Mouse (Mus musculus) urinary bladder, postnatal 14 days (tissue): ENCODE results near the gene Dstn.

Experiments
- DNase-seq: peaks from one replicate; pipeline ENCODE4 v3.0.0; 2021; ENCODE audit warnings: low spot score

Gene Dstn

DNA sequence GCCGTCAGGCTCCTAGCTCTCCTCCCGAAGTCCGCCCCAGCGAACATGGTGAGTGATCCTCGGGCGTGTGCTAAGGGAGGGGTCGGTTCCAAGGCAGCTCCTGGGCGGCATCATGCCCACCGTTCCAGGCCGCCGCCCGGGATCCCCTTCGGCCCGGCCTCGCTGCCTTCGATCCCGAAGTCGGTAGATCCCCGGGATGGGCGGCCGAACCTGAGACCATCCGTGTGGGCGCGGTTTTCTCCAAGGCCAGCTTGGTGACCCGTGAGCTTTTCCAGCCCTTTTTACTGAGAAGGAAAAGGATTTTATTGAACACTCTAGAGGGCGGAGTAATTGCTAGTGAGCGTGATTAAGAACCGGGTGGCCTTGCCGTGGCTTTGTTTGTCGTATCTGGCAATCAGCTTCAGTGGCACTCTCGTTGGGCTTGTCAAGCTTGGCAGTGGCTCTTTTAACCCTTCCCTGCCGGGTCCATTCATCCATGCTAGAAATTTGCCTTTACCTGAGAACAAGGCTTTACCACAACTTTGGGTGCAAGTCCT, 548 bp downstream of the Dstn start:
- peak; percentile 66 for DNase-seq

DNA sequence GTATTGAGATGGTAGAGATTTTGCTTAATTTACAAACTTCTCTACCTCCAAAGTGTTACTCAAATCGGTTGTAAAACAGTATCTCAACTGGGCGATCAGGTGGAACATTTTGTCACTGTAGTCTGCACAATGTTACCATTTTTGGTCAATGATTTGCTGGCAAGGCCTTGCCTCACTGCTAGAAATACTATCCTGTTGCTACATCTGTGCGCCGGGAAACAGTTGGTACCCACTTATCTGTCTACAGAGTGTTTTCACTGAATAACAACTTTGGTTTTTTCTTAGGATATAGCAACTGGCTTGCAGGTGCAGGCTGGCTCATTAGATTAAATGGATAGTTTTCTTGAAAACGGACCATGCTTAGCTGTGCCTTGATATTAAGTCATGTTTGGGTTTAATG, 1.1 kb downstream of the Dstn start:
- no peak for DNase-seq

DNA sequence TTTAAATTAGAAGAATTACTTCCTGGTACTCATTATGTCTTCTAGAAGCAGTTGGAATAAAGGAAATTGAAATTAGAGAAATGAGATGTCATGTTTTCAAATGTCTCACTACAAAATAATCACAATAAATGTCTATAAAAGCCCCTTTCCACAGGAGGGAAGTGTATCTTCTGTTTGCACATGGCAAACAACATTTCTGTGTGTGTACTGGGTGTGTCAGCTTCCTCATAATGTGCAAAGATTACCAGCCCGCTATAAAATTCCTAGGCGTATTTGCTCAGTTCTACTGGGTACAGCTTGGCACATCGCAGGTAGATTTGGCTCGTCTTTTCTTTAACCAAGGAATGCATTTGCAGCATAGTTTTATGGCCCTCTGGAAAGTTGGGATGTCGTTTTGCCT, 2.5 kb downstream of the Dstn start:
- DNase-seq: no peak

DNA sequence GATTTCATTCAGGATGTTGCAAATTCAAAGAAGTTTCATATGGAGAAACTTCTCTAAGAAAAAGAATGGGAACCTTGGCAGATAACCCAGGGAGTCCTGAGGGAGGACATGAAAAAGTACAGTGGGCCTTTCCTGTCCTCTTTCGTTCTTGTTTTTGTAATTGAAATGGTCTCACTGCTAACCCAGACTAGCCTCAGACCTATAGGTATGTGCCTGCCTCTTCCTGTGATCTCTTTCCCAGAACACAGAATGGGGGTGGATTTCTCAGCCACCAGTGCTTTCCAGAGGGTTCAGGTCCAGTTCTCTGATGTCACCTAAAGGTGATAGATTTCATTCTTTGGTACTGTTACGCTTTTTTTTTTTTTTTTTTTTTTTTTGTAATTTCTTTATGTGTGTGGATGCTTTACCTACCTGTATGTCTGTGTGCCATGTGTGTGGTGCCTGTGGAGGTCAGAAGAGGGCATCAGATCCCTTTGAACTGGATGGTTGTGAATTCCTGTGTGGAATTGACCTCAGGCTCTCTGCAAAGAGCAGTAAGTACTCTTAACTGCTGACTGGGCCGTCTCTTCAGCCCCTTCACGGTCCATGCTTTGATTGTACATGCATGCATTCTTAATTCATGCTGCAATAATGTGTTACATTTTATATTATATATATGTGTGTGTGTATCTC, 3.8 kb downstream of the Dstn start:
- DNase-seq: no peak

DNA sequence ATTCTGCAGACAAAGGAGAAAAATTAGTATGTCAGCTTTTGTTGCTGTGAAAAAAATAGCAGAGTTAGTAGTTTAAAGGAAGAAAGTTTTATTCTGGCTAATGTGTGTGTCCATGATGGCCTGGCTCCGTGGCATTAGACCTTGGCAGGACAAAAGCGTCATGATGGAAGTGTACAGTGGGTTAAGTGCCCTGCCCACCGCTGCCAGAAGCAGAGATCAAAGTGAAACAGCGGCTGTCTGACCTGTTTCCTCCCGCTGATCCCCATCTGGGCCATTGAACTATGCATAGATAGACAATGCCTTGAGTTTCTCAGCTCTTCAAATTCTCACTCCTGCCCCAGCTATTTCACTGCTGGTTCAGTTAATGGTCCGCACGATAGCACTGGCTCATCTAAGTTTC, 9.0 kb downstream of the Dstn start:
- DNase-seq: no peak

DNA sequence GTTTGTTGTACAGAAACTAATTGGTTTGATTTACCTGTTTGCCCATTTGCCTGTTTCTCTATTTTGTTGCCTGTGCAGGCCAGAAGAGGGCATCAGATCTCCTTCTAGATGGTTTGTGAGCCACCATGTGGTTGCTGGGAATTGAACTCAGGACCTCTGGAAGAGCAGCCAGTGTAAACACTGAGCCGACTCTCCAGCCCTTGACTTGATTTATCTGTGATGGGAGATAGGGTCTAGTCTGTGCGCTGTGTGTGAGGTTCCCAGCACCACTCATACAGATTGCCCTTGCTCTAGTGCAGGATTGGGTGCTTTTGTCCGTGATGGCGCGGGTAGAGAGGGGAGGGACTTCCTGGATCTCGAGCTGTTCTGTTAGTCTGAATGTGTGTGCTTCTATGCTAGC, 10.7 kb downstream of the Dstn start:
- DNase-seq: no peak

DNA sequence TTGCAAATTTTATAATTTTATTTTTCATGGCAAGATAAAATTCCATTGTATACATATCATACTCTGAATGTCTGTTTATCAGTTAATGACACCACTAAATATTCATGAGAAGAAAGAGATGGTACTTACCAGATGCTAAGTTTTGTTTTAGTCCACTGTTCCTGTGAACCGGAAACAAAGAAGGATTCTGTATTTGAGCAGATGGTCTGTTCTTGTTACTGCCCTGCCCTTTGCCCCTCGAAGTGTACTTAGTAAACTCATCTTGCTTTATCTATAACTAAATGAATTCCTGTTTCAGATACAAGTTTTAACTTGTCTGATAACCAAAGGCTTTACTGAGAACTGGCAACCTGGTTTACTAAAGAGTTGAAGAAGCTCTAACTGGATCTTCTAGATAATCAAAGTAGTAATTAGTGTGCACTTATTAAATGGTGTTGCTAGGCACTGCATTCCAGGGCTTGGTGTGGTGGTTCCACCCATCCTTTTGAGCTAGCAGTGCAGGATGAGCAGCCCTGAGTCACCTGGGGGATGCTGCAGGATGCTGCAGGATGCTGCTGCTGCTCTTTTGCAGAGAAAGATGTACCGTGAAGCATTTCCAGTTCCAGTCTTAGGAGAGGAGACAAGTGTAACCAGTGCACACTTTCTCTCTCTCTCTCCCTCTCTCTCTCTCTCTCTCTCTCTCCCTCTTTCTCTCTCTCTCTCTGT, 14.6 kb downstream of the Dstn start:
- DNase-seq: no peak

DNA sequence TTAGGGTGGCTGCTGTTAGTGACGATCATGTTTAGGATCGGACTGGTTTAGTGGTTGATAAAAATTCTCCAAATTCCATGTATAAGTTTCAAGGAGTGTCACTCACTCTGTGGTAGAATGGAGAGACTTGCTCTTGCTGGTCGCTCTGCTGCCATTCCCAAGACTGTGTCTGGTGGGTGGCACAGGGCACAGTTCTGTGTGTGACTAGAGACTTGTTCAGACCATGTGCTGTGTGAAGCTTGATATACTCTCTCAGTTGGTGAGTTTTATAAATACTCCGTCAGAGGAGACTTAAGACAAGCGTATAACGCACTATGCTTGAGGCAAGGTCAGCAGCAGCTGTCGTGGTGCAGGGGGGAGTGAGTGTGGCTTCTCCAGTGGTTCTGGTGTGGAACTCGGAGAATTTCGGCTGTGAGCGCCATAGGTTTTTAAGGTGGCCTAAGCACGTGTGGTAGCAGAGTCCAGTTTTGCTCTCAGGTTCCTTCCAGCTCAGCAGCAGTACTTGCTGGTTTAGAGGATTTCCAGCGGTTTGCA, 17.3 kb downstream of the Dstn start:
- no peak for DNase-seq

DNA sequence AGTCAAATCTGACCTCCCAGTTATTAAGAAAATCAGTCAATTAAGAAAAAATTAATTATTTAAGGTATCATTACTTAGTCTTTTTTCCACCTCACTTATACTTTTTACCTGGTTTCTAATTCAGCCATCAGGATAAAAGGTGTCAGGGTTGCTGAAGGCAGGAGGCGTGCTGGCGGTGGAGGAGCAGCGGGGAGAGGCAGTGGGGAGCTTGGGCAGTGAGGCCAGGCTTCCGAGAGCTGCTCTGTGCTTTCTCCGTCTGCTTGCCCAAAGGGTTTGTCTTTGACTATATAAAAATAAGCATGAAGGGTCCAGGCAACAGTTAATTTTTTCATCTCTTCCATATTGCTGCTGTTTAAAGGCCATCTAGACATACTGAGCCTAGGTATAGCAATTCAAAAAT, 18.4 kb downstream of the Dstn start:
- no peak for DNase-seq

DNA sequence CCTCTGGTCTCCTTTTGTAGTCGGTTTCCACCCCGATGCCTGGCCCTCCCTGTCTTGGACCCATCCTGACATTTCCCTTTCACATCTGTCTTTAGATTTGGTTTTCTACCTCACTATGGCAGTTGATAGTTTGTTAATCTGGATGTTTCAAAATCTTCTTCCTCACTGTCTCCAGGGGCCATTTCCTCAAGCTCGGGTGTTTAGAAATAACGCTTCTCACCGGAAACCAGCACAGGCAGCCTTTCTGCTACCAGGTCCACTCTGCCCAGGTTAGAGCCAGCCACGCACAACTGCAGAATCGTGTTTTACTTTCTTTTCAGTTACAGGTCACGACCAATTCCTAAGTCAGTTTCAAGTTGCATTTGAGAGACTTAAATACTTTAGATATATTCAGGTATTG, 19.3 kb downstream of the Dstn start:
- no peak for DNase-seq

DNA sequence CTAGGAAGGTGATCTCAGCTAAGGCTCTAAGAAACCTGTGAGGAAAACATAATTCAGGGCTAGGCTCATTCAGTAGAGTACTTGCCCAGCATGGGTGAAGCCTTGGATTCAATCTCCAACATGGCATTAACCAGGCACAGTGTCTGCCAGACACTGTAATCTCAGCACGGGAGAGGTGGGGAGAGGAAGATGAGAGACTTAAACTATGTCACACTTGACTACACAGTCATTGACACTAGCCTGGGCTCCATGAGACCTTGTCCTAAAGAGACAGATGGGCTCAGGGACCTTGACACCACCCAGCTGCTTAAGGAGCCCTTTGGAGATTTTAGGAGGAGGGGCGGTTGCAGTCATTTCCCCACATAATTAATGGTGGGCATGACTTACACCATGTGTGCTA, 22.7 kb downstream of the Dstn start:
- DNase-seq: no peak

DNA sequence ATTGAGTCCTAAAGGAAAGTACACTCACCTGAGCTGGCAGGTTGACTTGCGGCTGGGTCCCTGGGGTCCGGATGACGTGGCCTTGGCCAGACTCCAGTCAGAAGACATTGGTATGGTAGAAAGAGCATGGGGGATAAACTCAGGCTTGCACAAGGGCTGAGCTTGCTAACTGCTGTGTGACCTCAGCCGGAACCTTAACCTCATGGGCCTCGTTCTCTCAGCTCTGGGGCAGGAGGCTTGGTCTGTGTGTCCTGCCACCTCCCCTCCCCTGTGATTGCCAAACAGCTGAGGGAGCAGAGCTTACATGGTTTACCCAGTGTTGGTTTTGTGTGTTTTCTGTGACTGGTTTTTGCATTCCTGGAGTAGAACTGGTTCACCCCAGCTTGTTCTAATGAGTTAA, 25.3 kb downstream of the Dstn start:
- no peak for DNase-seq

DNA sequence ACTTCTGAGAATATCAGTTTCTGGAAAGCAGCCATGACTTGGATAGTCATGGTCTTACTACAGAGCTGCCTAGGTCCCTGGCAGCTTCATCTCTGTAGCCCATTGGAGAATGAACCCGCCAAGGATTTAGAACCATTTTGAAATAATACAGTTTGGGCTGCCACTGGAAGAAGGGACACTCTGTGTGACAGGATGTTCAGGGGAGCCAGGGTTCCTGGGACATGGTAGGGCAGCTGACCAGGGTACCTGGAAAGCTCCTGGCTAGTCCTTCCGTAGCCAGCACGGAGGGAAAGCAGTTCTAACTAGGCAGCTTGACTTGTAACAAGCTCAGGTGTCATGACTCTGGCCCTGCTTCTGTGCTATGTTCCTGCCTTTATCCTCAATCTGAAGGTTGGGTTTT, 29.7 kb downstream of the Dstn start:
- no peak for DNase-seq

DNA sequence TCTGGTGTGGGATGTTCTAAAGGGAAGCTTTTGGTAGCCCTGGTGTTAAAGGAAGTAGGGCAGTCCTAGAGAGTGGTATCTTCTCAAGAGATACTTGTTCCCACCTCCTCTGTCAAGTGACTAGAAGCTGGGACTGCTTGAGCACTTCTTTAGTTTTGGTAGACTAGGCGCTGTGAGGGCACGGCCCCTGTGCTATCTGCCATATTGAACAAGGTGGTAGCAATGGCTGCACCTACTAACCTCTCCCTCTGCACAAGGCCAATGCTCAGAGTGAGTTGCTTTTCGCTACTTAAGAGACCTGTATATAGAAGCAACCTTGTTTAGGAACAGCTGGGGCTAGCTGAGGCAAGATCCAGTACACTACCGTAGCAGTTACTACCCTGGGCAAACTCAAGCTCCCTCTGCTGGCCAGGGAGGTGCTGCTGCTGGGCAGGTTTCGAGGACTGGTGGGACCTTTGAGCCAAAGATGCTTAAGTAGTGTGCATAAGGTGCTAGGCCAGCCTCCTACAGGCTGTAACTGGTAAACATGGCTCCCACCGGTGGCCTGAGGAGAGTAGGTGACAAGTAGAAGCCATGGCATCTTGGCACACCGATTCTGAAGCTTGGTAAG, 30.5 kb downstream of the Dstn start:
- peak; percentile 53 for DNase-seq

DNA sequence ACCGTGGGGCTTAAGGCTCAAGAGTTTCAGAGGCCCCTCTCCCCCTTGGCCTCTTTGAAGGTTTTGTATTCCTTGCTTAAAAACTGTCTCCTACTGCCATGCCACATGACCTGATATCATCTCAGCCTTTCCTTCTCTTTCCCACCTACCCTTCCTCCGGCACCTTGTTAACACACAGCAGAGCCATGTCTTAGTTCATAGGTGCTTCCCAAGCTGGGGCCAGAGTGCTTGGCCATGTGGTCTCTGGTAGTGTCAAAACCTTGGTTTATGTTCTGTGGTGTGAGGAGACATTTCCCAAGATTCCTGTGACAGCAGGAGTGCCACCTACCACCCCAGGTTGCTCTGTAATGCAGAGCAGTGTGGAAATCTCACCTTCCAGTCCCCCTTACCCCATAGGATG, 31.3 kb downstream of the Dstn start:
- no peak for DNase-seq

DNA sequence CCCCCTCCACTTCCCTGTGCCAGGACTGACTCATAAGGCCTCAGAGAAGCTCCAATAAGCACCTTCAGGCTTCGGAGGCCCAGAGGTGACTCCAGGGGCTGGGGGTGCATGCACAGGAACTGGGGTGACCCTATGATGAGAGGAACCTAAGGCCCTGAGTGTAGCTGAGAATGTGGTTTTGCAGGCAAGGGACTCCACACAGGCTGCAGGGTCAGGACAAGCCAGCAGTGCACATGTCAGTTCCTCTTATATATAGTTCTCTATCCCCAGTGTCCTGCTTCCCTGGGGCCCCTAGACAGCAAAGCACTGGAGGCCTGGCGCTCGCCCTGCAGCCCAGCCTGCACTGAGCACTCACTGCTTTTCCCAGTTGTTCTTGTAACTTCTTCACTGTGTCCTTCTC, 32.9 kb downstream of the Dstn start:
- DNase-seq: no peak

DNA sequence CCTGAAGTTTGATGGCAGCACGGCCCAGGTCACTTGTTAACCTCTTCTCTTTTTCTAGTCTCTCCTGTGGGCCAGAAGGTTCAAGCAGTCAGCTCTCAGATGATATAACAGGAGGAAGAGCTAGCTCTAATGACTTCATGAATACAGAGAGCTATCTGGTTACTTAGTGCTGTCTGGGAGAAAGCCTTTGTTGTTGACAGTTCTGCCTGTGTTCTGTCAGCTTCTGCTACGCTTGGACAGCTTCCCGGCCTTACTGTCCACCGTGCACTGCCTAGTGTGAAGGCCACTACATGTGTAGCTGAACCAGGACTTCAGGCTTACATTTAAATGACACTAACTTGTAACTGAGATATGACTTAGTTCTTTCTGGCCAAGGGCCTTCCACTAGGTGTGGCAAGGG, 33.3 kb downstream of the Dstn start:
- no peak for DNase-seq

DNA sequence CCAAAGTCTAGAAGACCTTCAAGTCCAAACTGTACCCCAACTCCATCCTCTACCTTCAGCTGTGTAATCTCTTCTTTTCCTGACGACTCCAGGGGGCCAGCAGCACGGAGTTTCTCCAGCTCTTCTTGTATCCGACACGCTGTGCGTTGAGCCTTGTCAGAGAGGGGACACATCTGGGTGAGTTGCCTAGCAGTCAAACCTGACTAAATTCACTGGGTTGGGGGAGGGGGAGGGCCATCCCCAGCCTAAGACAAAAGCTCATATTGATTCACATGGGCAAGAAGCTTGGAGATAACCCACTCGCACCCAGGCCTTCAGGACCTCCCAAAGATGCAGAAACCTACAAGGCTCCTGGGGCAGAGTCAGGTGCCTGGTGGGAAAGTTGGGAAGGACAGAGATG, 34.1 kb downstream of the Dstn start:
- DNase-seq: no peak

DNA sequence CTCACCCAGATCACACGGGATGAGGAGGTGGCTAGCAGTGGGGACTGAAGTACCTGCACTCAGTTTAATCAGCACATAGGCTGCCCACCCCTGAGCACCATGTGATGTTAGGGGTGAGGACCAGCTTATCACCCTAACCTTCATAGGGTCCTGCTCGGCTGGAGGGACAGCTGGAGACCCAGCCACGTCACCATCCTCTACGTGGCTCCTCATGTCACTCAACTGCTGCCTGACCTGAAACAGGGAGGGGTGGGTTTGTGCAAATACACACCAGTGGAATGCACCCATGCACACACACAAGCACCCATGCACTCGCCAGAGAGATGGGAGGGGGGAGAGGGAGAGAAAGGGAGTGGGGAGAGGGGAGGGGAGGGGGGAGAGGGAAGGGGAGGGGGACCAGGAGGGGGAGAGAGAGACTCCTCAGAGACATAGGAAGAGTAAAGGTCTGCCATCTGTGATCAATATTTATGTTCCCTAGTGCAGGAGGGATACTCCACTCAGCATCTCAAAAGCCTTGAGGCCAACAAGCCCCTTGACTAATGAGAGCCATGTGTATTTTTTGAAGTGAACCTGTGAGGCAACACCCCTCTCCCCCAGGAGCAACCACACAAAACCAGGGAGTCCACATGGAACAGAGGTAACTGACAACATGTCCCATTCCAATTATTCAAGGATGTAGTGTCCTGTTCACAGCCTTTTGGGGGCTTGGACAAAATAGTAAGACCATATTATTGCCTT, 35.3 kb downstream of the Dstn start:
- no peak for DNase-seq

DNA sequence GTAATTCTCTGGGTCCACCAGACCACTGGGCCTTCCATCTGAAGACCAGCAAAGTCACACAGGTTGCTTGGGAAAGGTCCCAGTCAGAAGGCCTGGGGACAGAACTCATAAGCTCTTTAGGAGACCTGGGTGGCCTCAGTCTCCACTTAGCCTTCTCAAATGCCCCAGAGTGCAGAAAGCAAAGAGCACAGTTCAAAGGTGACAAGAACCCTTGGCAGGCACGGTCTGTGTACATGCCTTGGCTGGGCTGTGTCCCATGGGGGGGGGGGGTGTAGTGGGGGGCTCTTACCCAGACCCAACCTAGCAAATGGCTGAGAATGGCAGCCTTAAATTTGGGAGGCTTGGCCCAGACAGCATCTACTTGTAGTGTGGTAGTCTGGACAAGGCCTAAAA, 35.9 kb downstream of the Dstn start:
- DNase-seq: no peak

DNA sequence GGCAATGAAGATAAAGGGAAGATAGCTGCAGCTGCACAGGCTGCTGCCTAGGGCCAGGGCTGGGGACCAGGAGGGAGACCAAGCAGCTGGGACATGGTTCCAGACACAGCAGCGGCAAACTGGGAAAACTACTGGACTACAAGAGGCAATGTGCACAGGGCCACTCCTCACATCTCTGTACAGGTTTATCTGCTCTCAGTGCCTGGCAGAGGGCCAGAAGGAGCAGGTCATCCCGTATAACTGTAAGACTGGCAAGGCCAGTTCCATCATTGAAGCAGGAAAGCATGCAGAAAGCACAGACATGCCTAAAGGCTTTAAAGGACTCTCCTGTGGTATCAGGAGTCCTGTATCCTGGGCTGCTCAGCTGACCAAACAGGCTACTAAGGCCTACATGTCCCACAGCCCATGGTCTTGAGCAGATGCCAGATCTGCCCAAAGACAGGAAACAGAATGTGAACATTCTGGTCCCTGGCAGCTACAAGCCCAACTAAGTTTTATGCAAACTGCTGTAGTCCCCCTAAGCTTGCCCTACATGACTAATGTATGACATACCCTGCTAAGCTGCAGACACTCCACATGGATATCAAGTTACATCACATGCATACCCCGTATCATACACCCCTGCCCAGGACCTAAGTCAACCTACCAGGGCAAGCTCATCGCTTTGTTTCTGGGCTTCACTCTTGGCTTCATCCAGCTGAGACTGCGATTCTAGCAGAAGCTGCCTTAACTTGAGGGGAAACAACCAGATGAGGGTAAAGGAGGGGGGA, 36.6 kb downstream of the Dstn start:
- DNase-seq: peak; percentile 80

DNA sequence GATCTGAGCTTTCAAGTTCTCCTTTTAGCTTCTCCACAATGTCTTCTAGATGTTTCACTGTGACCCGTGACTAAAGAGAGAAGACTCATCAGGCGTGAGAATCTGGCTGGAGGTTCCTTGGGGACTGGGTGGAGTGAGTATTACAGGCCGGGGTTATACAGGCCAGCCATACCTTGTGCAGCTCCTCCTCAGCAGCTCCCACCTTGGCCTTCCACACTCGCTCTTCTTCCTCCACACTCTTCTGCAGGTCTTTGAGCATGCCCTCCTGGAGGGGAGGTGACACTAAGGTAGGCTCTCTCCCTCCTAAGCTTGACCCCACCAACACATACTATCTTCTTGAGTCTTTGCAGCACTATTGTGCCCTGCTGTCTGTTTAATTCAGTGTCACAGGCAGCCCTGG, 38.8 kb downstream of the Dstn start:
- DNase-seq: no peak
